Mouse (Mus musculus) hindbrain, embryonic 10.5 days (tissue): ENCODE results near the gene Nol7. TPM values are rescaled to one million over a fixed set of nuclear protein-coding genes. Genes with fewer than 3 reads are reported as not detected.

Source experiments
- DNase-seq: peaks from one replicate; pipeline ENCODE4 v3.0.0-alpha.2; 2017; ENCODE audit warnings: low spot score
- H3K27ac ChIP-seq: fragments of 300-500 bp; sonication (generic); 2 replicates; pipeline ENCODE4 v1.5.1; 2016; ENCODE audit warnings: mild to moderate bottlenecking, moderate library complexity
- H3K27me3 ChIP-seq: fragments of 300-500 bp; sonication (generic); 2 replicates; pipeline ENCODE4 v1.6.1; 2016; ENCODE audit warnings: mild to moderate bottlenecking; ENCODE audit not compliant: poor library complexity, insufficient read depth, severe bottlenecking
- H3K36me3 ChIP-seq: fragments of 300-500 bp; sonication (generic); 2 replicates; pipeline ENCODE4 v1.6.1; 2016; ENCODE audit warnings: mild to moderate bottlenecking, moderate library complexity
- H3K4me1 ChIP-seq: fragments of 300-500 bp; sonication (generic); replicated peaks from 2 replicates; pipeline ENCODE4 v1.6.1; 2016; ENCODE audit warnings: mild to moderate bottlenecking
- H3K4me3 ChIP-seq: fragments of 300-500 bp; sonication (generic); 2 replicates; pipeline ENCODE4 v1.5.1; 2016; ENCODE audit warnings: mild to moderate bottlenecking, moderate library complexity
- H3K9me3 ChIP-seq: fragments of 300-500 bp; sonication (generic); 2 replicates; pipeline ENCODE4 v1.6.1; 2016; ENCODE audit warnings: mild to moderate bottlenecking, moderate library complexity
- WGBS: fragments of 180-500 bp; shearing (Covaris S2); methylation state at CpG from one replicate; pipeline ENCODE4 v1.1.7; 2016; 5-methylcytosine and 5-hydroxymethylcytosine counted together
- polyA plus RNA-seq: library from polyadenylated mRNA; unstranded; fragments of >200 nt; fragmentation: Nextera tagmentation; extraction: Ambion mirVana; gene quantifications from 2 replicates; pipeline ENCODE4 v1.2.1, GENCODE M21; 2016

Gene Nol7
- polyA plus RNA-seq, 1 experiment from 2014 or later, result 167 TPM

- Histone ChIP-seq H3K36me3 (peaks cover 53% of the 10 kb centered on the region), H3K27me3 (no peaks in the 10 kb centered on the region), H3K27ac (no peak overlapping the region), H3K4me1 (peaks cover 7% of the 10 kb centered on the region), H3K9me3 (peaks cover 8% of the 10 kb centered on the region; the same call in 1 of the 2 replicates), H3K4me3 (no peak overlapping the region)
- 88% methylated on average over 10 of the region's 10 CpGs for whole genome bisulfite sequencing
- DNase-seq, result no peak
These were observed 24.0 kb upstream of the Nol7 start for GRCm38 (mm10) chr13:43374205-43374604.

DNA sequence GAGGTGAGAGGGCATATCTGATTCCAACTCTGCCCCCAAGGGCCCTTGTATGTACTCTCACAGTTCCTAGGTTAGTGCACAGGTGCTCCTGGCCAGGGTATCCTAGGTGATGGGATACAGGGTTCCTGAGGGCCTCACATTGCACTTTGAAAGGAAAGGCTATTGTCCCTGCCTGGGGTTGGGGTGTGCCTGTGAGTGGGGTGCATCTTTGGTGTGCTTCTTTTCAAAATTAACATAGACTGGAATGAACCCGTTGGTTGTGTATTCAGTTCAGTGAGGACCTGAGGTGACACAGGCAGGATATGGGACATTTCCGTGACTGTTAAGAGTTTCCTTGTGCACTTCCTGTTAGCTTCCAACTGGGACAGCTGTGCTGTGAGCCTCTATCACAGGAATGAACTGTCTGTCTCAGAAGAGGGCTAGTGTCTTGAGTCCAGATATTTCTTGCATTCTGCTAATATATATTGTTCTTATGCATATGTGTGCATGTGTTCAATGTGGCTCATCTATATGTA is 23.2 kb upstream of the Nol7 start:
- WGBS, result 70% methylated on average over 2 of the region's 2 CpGs
- peaks cover 53% of the 10 kb centered on the region for H3K36me3 ChIP-seq

DNA sequence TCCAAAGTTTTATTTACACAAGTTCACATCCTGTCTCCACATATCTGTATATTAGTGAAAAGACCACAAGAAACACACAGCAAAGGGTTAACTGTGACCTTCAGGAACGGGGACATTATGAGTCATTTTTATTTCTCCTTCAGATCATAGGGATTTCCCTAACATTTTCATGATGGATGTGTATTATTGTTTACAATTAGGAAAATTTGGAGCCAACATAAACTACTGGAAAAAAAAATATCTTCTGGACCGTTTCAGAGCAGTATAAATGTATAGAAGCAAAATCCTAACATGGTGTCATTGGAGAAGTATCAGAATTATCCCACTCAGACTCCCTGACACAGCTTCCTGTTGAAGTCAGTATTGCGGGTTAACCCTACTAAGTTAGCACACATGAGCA is 18.2 kb upstream of the Nol7 start:
- no peaks in the 10 kb centered on the region for H3K27me3 ChIP-seq
- 86% methylated on average over 3 of the region's 3 CpGs for WGBS
- peaks cover 35% of the 10 kb centered on the region for H3K36me3 ChIP-seq
- no peak for DNase-seq
- H3K27ac ChIP-seq, result no peak overlapping the region
- no peak overlapping the region for H3K4me3 ChIP-seq
- H3K9me3 ChIP-seq, result no peaks in the 10 kb centered on the region
- H3K4me1 ChIP-seq, result no peaks in the 10 kb centered on the region; the same call in 1 of the 2 replicates

More for the DNA sequence above, 23.2 kb upstream of the Nol7 start:
- H3K4me3 ChIP-seq, result no peak overlapping the region
- peaks cover 8% of the 10 kb centered on the region; the same call in 1 of the 2 replicates for H3K9me3 ChIP-seq
- DNase-seq, result no peak
- no peaks in the 10 kb centered on the region for H3K27me3 ChIP-seq
- H3K4me1 ChIP-seq, result peaks cover 7% of the 10 kb centered on the region
- no peak overlapping the region for H3K27ac ChIP-seq

- H3K4me1 ChIP-seq, result no peaks in the 10 kb centered on the region
- no peak for DNase-seq
- no peak overlapping the region for H3K27ac ChIP-seq
- H3K4me3 ChIP-seq, result no peak overlapping the region
- WGBS, result 93% methylated on average over 10 of the region's 10 CpGs
- H3K9me3 ChIP-seq, result no peaks in the 10 kb centered on the region
- no peaks in the 10 kb centered on the region for H3K27me3 ChIP-seq
- peaks cover 30% of the 10 kb centered on the region for H3K36me3 ChIP-seq
These were observed 12.9 kb upstream of the Nol7 start for GRCm38 (mm10) chr13:43385321-43385720.

DNA sequence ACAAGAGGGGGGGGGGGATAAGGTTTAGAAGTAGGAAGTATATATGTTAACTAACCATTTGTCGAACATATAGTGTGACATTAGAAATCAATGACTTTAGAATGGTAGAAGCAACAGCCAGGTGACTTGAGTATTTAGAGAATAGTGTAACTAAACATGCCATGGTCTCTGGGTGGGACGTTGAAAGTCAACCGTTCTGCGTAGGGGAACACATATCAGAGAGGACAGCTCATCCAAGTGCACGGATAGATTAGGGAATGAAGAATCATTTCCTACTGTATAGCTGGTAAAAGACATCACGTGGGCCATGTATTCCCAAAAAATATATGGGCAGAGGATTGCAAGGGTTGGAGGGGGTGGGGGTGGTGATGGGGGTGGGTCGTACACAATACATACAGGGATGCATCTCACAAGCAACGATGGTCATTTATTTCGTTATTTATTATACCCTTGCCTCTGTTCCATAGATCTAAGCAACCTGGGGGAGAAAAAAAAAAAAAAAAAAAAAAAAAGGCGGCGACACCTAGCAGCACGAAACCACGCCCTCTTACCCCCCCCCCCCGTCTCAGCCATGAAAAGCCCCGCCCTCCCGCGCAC is 392 bp upstream of the Nol7 start:
- peaks cover 2% of the 10 kb centered on the region; the same call in 1 of the 2 replicates for H3K9me3 ChIP-seq
- no peaks in the 10 kb centered on the region for H3K27me3 ChIP-seq
- peaks cover 66% of the 10 kb centered on the region for H3K36me3 ChIP-seq
- 42% methylated on average over 17 of the region's 17 CpGs for WGBS
- no peak for DNase-seq
- peak overlapping the region; percentile 99 for H3K27ac ChIP-seq
- peak overlapping the region; percentile 91 for H3K4me3 ChIP-seq
- peaks cover 9% of the 10 kb centered on the region for H3K4me1 ChIP-seq

- 94% methylated on average over 5 of the region's 5 CpGs for WGBS
- Histone ChIP-seq H3K4me3 (peak overlapping the region; percentile 91), H3K36me3 (peaks cover 74% of the 10 kb centered on the region)
These were observed 1.4 kb downstream of the Nol7 start for GRCm38 (mm10) chr13:43399576-43399975.

GRCm38 (mm10) chr13:43412311-43412710 is 14.1 kb downstream of the Nol7 start:
- Histone ChIP-seq H3K9me3 (no peaks in the 10 kb centered on the region), H3K27ac (no peak overlapping the region), H3K36me3 (peaks cover 90% of the 10 kb centered on the region), H3K27me3 (no peaks in the 10 kb centered on the region), H3K4me1 (no peaks in the 10 kb centered on the region), H3K4me3 (no peak overlapping the region)
- 90% methylated on average over 7 of the region's 7 CpGs for WGBS
- DNase-seq, result no peak

More at GRCm38 (mm10) chr13:43399576-43399975, 1.4 kb downstream of the Nol7 start:
- H3K4me1 ChIP-seq, result peaks cover 9% of the 10 kb centered on the region
- H3K9me3 ChIP-seq, result no peaks in the 10 kb centered on the region
- DNase-seq, result no peak
- H3K27me3 ChIP-seq, result no peaks in the 10 kb centered on the region
- H3K27ac ChIP-seq, result no peak overlapping the region

DNA sequence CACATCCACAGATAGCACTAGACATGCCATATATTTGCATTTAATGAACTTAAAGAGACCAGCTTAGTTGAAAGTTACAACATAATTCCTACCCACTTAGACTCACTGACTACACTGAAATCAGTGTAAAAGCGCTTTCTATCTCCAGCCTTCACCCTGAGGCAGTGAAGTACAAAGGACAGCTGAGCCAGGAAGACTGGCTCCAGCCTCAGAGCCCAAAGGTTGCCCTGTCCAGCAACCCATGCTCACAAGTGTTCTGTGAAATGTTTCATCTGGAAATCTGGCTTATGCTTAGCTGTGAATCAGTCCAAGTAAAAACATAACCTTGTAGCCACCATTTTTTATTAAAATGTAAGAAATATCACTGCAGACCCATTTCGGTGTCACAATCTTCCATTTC is 15.4 kb downstream of the Nol7 start:
- WGBS, result 91% methylated on average over 2 of the region's 2 CpGs
- H3K4me3 ChIP-seq, result no peak overlapping the region
- DNase-seq, result no peak
- H3K27ac ChIP-seq, result no peak overlapping the region
- no peaks in the 10 kb centered on the region for H3K27me3 ChIP-seq
- H3K9me3 ChIP-seq, result no peaks in the 10 kb centered on the region
- no peaks in the 10 kb centered on the region for H3K4me1 ChIP-seq
- peaks cover 89% of the 10 kb centered on the region for H3K36me3 ChIP-seq

GRCm38 (mm10) chr13:43415249-43415648 is 17.1 kb downstream of the Nol7 start:
- no peaks in the 10 kb centered on the region for H3K9me3 ChIP-seq
- DNase-seq, result no peak
- H3K4me3 ChIP-seq, result no peak overlapping the region
- H3K36me3 ChIP-seq, result peaks cover 91% of the 10 kb centered on the region
- H3K4me1 ChIP-seq, result no peaks in the 10 kb centered on the region
- WGBS, result 89% methylated on average over 1 of the region's 1 CpGs
- no peaks in the 10 kb centered on the region for H3K27me3 ChIP-seq
- no peak overlapping the region for H3K27ac ChIP-seq

DNA sequence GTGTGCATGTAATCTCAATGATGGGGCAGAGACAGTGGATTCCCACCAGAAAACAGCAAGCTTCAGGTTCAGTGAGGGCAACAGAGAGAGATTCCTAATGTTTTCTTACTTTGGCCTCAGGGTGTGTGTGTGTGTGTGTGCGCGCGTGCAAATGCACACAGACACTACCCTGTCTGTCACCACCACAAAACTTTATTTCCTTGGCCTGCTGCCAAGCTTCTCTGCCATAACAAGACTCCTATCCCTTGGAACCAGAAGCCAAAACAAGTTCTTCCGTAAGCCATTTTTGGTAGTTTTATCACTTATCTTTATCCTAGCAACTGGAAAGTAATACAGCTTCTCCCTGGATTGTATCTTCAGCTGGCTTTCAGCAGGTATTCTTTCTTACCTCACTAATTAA is 30.2 kb downstream of the Nol7 start:
- Histone ChIP-seq H3K27me3 (no peaks in the 10 kb centered on the region), H3K4me3 (no peak overlapping the region), H3K27ac (no peak overlapping the region), H3K9me3 (no peaks in the 10 kb centered on the region), H3K4me1 (no peaks in the 10 kb centered on the region), H3K36me3 (peaks cover 41% of the 10 kb centered on the region)
- no peak for DNase-seq
- 94% methylated on average over 4 of the region's 4 CpGs for WGBS

DNA sequence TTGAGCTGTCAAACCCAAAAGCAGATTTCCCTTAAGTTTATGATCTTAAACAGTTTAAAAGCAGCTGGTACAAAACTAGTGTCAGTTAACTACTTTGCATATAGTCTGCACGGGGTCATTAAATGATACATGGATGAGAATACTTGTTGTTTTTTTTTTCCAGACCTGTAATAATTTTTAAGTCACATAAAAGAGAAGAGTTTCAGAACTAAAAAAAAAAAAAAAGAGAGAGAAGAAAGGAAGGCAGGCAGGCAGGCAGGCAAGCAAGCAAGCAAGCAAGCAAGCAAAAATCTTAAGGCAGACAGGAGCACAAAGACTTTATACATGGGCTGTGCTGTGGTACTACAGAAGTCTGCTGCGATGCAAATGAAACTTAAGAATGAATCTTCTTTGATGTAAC is 35.2 kb downstream of the Nol7 start:
- no peak overlapping the region for H3K4me3 ChIP-seq
- no peaks in the 10 kb centered on the region for H3K27me3 ChIP-seq
- H3K27ac ChIP-seq, result no peak overlapping the region
- 0 out of 2 replicates have a peak, but pooled peaks cover 2% of the 10 kb centered on the region for H3K9me3 ChIP-seq
- H3K36me3 ChIP-seq, result peaks cover 22% of the 10 kb centered on the region
- no peaks in the 10 kb centered on the region for H3K4me1 ChIP-seq
- 94% methylated on average over 2 of the region's 2 CpGs for WGBS
- no peak for DNase-seq

DNA sequence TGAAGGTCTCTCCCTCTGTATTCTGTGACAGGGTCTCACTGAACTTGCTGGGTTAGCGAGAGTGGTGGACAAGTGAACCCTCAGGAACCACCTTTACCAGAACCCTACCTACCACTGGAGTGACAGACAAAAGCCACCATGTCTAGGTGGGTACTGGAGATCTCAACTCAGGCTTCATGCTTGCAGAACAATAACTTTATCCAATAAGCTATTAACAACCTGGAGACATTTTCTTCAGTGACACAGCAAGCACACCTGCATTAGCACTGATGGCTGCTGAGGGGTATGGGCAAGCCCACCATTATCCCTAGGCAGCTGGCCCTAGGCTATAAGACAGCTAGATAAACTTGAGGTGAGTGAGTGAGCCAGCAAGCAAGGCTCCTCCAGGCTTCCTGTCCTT is 42.2 kb downstream of the Nol7 start:
- peaks cover 7% of the 10 kb centered on the region; the same call in 1 of the 2 replicates for H3K36me3 ChIP-seq
- H3K27ac ChIP-seq, result no peak overlapping the region
- 0 out of 2 replicates have a peak, but pooled peaks cover 2% of the 10 kb centered on the region for H3K9me3 ChIP-seq
- no peaks in the 10 kb centered on the region for H3K27me3 ChIP-seq
- no peaks in the 10 kb centered on the region for H3K4me1 ChIP-seq
- no peak overlapping the region for H3K4me3 ChIP-seq
- 100% methylated on average over 1 of the region's 1 CpGs for WGBS
- no peak for DNase-seq

- Histone ChIP-seq H3K4me1 (peaks cover 9% of the 10 kb centered on the region), H3K9me3 (0 out of 2 replicates have a peak, but pooled peaks cover 1% of the 10 kb centered on the region), H3K4me3 (no peak overlapping the region), H3K27me3 (no peaks in the 10 kb centered on the region), H3K27ac (no peak overlapping the region), H3K36me3 (peaks cover 6% of the 10 kb centered on the region; the same call in 1 of the 2 replicates)
- WGBS, result 90% methylated on average over 1 of the region's 1 CpGs
- DNase-seq, result no peak
These were observed 44.4 kb downstream of the Nol7 start for GRCm38 (mm10) chr13:43442551-43442950.
